Mouse (Mus musculus): Measurements from ENCODE around the gene D430041D05Rik. TPM values are rescaled to one million over a fixed set of nuclear protein-coding genes. Genes with fewer than 3 reads are reported as not detected.

D430041D05Rik gene
- polyA plus RNA-seq, 1 experiment from 2014 or later: not detected

DNA sequence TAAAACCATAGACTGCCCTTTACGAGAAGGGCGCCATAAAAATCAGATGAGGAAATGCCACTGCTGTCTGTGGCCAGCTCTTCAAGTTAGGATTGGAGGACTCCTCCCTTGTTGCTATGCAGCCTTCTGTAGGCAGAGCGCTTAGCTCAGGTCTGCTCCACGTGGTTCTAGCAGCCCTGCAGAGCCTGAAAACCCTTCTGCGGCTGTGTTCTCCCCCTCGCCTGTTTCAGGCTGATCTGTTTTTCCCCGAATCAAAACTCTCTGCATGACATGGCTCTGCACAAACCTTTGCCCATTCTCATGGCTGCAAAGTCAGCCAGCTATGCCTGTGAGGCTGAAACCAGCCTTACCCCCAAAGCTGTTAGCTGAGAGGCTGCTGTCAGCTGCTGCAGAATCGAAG is 91.9 kb downstream of the D430041D05Rik start:
- Histone ChIP-seq H3K4me2 (no peak overlapping the region), H3K9me3 (replicated peaks) (no peaks in the 10 kb centered on the region), H3K27me3 (no peaks in the 10 kb centered on the region; the same call in 1 of the 2 replicates), H3K9ac (no peak overlapping the region), H3K36me3 (replicated peaks) (no peaks in the 10 kb centered on the region), H3K27ac (replicated peaks) (no peak overlapping the region), H3K4me1 (replicated peaks) (no peaks in the 10 kb centered on the region), H3K4me3 (replicated peaks) (no peak overlapping the region)
- no peak for ATAC-seq (ENCODE audit: insufficient read depth)
- WGBS (ENCODE audit: insufficient replicate concordance): 32% methylated on average over 8 of the region's 8 CpGs

DNA sequence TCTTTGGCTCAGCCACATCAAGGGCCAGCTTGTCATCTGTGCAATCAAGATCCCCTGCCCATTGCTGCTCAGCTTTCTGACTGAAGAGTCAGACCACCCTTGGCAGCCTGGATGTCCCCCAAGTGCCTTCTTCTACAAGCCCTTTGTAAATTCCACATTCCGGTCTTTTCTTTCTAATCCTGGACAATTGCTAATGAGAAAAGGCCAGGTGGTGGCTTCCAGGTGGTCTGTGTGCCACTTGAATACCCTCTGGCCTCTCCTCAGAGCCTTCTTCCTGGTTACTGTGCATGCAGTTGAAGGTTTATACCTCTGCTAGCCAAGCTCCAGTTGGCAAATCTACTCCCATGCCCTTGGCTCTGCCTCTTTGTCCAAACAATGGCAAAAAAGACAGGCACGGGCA is 92.6 kb downstream of the D430041D05Rik start:
- Histone ChIP-seq H3K9ac (no peak overlapping the region), H3K4me2 (no peak overlapping the region), H3K27me3 (no peaks in the 10 kb centered on the region; the same call in 1 of the 2 replicates), H3K9me3 (replicated peaks) (no peaks in the 10 kb centered on the region), H3K27ac (replicated peaks) (no peak overlapping the region), H3K4me3 (replicated peaks) (no peak overlapping the region), H3K4me1 (replicated peaks) (no peaks in the 10 kb centered on the region), H3K36me3 (replicated peaks) (no peaks in the 10 kb centered on the region)
- ATAC-seq (ENCODE audit: insufficient read depth): no peak
- WGBS (ENCODE audit: insufficient replicate concordance): 56% methylated on average over 2 of the region's 2 CpGs

DNA sequence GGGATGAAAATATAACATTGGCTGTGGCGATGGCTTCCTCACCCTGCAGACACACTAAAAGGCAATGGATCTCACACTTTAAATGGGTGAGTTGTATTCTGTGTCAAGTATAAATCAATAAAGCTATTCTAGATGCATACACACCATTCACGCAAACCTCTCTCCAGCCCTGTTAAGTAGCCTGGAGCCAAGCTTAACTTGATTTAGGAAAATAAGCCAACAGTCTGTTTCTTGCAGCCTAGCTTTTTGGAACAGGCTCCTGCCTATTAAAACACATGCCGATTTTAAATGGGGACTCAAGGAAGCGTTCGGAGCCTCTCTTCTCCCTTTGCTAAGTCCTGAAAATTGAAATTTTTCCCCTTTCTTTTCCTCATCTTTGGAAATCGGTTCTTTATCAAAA is 93.2 kb downstream of the D430041D05Rik start:
- Histone ChIP-seq H3K9ac (no peak overlapping the region), H3K36me3 (replicated peaks) (no peaks in the 10 kb centered on the region), H3K27ac (replicated peaks) (no peak overlapping the region), H3K4me1 (replicated peaks) (no peaks in the 10 kb centered on the region), H3K27me3 (no peaks in the 10 kb centered on the region; the same call in 1 of the 2 replicates), H3K9me3 (replicated peaks) (no peaks in the 10 kb centered on the region), H3K4me3 (replicated peaks) (no peak overlapping the region), H3K4me2 (no peak overlapping the region)
- ATAC-seq (ENCODE audit: insufficient read depth): no peak
- 62% methylated on average over 6 of the region's 6 CpGs for WGBS (ENCODE audit: insufficient replicate concordance)

DNA sequence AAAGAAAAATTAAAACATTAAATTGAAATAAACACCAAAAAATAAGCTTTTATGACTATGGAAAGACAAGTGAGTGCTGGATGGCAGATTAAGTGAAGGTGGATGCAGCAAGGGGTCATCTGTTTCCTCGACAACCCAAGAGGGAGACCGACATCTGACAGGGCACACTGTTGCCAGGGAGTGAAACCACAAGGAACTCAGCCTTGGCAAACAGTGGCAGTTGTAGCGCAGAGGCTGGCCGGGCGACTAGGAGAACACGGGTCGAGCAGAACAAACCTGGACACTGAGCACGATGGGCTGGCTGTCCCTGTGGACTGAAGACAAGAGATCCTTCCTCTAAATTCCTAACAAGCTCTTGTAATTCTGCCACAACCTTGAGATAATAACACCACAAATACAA is 94.3 kb downstream of the D430041D05Rik start:
- no peak for ATAC-seq (ENCODE audit: insufficient read depth)
- H3K9me3 ChIP-seq (replicated peaks): no peaks in the 10 kb centered on the region

DNA sequence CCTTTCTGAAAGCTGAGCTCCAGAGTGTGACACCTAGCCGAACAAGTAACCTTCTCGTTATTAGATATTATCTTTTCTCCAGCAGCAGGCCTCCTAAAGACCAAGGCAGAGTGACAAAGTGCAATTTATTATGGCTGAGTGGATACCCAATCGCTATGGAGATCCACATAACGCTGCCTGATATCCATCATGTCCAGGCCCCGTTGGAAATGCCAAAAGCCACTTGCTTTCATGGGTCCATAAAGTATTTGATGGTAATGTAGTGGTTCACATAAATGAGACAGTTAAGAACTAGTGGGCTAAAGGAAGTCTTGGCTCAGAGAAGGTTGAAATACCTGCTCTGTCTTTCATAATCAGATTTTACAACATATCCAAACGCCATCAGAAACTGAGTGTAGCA is 97.6 kb downstream of the D430041D05Rik start:
- Histone ChIP-seq H3K27ac (replicated peaks) (no peak overlapping the region), H3K9ac (no peak overlapping the region), H3K36me3 (replicated peaks) (no peaks in the 10 kb centered on the region), H3K4me2 (no peak overlapping the region), H3K27me3 (no peaks in the 10 kb centered on the region), H3K9me3 (replicated peaks) (no peaks in the 10 kb centered on the region), H3K4me3 (replicated peaks) (no peak overlapping the region), H3K4me1 (replicated peaks) (no peaks in the 10 kb centered on the region)
- no peak for ATAC-seq (ENCODE audit: insufficient read depth)
- 73% methylated on average over 6 of the region's 6 CpGs for WGBS (ENCODE audit: insufficient replicate concordance)

More for the DNA sequence above, 94.3 kb downstream of the D430041D05Rik start:
- Histone ChIP-seq H3K4me2 (no peak overlapping the region), H3K27ac (replicated peaks) (no peak overlapping the region), H3K27me3 (no peaks in the 10 kb centered on the region; the same call in 1 of the 2 replicates), H3K36me3 (replicated peaks) (no peaks in the 10 kb centered on the region), H3K4me1 (replicated peaks) (no peaks in the 10 kb centered on the region), H3K4me3 (replicated peaks) (no peak overlapping the region), H3K9ac (no peak overlapping the region)
- 66% methylated on average over 8 of the region's 8 CpGs for WGBS (ENCODE audit: insufficient replicate concordance)

DNA sequence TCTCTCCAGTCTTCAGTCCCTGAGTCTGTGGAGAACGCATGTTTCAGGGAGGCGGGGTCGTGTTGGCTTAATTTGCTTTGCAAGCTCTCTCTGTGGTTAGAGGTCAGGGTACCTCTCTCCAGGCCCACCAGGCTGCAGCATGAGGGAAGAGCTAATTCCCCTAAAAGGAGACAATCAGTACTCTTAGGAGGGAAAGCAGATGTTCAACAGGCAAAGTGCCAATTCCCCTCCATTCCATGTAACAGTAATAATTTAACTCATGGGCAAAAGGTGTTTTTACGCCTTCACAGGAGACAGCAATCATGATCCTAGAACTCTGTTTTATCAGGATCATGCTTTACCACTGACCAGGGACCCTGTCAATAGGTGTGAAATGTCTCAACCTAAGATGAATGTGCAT is 103.7 kb downstream of the D430041D05Rik start:
- ATAC-seq (ENCODE audit: insufficient read depth): no peak
- Histone ChIP-seq H3K27me3 (no peaks in the 10 kb centered on the region), H3K9ac (no peak overlapping the region), H3K4me2 (no peak overlapping the region), H3K4me3 (replicated peaks) (no peak overlapping the region), H3K36me3 (replicated peaks) (no peaks in the 10 kb centered on the region), H3K27ac (replicated peaks) (no peak overlapping the region), H3K9me3 (replicated peaks) (no peaks in the 10 kb centered on the region), H3K4me1 (replicated peaks) (no peaks in the 10 kb centered on the region)
- WGBS (ENCODE audit: insufficient replicate concordance): 57% methylated on average over 4 of the region's 4 CpGs

DNA sequence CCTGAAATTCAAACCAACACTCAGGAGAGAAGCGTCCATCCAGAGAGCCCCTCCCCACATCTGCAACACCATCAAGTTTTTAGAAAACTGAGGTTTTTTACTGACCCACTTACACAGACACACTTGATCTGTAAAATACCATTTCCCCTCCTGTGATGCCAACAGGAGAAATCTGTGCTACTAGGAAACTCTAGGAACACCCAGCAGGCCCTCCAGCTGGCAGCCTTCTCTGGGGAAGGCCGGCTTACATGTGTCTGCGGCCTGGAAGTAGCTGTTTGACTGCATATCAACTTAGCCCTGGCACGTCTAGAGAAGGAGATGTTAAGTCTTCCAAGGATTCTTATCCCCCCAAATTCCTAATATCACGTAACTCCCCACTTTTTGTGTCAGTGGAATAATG is 105.1 kb downstream of the D430041D05Rik start:
- Histone ChIP-seq H3K4me3 (replicated peaks) (no peak overlapping the region), H3K9me3 (replicated peaks) (no peaks in the 10 kb centered on the region), H3K36me3 (replicated peaks) (no peaks in the 10 kb centered on the region), H3K27me3 (no peaks in the 10 kb centered on the region), H3K4me1 (replicated peaks) (no peaks in the 10 kb centered on the region), H3K9ac (no peak overlapping the region), H3K27ac (replicated peaks) (no peak overlapping the region), H3K4me2 (no peak overlapping the region)
- 53% methylated on average over 5 of the region's 5 CpGs for WGBS (ENCODE audit: insufficient replicate concordance)
- ATAC-seq (ENCODE audit: insufficient read depth): no peak

DNA sequence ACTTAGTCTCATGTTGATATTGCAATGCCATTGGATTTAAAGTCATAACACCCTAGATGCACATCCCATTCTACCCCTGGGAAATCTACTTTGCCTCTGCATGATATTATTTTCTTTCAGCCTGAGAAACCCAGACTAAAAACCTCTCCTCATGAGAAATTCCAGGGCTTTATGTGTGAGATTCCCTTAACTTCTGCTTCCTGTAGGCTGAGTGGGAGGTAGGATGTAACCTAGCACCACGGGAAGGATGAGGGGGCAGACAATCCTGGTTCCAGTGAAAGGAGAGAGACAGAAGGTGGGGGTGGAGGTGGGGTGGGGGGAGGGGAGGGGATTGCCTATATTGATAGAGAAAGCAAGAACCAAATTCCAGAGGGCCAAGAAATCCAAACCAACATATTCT is 110.9 kb downstream of the D430041D05Rik start:
- Histone ChIP-seq H3K27me3 (no peaks in the 10 kb centered on the region), H3K36me3 (replicated peaks) (no peaks in the 10 kb centered on the region), H3K9ac (no peak overlapping the region), H3K4me2 (no peak overlapping the region), H3K4me3 (replicated peaks) (no peak overlapping the region), H3K9me3 (replicated peaks) (no peaks in the 10 kb centered on the region), H3K27ac (replicated peaks) (no peak overlapping the region), H3K4me1 (replicated peaks) (no peaks in the 10 kb centered on the region)
- ATAC-seq (ENCODE audit: insufficient read depth): no peak
- WGBS (ENCODE audit: insufficient replicate concordance): 22% methylated on average over 1 of the region's 1 CpGs

GRCm38 (mm10) chr2:104299160-104299559 is 111.7 kb downstream of the D430041D05Rik start:
- no peak overlapping the region for H3K4me3 ChIP-seq (replicated peaks)
- H3K27ac ChIP-seq (replicated peaks): no peak overlapping the region
- H3K9me3 ChIP-seq (replicated peaks): no peaks in the 10 kb centered on the region
- no peaks in the 10 kb centered on the region for H3K4me1 ChIP-seq (replicated peaks)
- WGBS (ENCODE audit: insufficient replicate concordance): 12% methylated on average over 7 of the region's 7 CpGs
- H3K36me3 ChIP-seq (replicated peaks): no peaks in the 10 kb centered on the region
- no peak overlapping the region for H3K4me2 ChIP-seq
- no peak overlapping the region for H3K9ac ChIP-seq
- H3K27me3 ChIP-seq: no peaks in the 10 kb centered on the region
- no peak for ATAC-seq (ENCODE audit: insufficient read depth)

DNA sequence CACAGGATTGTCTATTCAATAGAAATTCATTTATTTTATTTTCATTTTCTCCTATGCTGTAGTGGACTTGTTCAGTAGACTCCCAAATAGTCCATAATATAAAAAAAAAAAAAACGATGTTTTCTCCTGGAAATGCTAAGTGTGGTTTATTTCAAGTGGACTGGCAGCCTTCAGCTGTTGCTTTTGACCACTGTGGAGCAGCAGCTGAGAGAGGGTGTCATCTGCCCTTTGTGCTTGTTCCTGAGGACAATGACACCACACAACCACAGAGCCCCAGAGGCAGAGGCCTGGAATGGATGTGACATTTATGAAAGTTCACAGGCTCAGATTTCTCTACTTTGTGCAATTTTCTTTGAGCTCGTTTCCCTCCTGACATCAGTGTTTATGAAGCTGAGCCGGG is 124.0 kb downstream of the D430041D05Rik start:
- Histone ChIP-seq H3K4me2 (no peak overlapping the region), H3K27me3 (no peaks in the 10 kb centered on the region), H3K4me1 (replicated peaks) (no peaks in the 10 kb centered on the region), H3K9me3 (replicated peaks) (no peaks in the 10 kb centered on the region), H3K4me3 (replicated peaks) (no peak overlapping the region), H3K27ac (replicated peaks) (no peak overlapping the region), H3K9ac (no peak overlapping the region), H3K36me3 (replicated peaks) (no peaks in the 10 kb centered on the region)
- WGBS (ENCODE audit: insufficient replicate concordance): 49% methylated on average over 3 of the region's 3 CpGs
- no peak for ATAC-seq (ENCODE audit: insufficient read depth)

DNA sequence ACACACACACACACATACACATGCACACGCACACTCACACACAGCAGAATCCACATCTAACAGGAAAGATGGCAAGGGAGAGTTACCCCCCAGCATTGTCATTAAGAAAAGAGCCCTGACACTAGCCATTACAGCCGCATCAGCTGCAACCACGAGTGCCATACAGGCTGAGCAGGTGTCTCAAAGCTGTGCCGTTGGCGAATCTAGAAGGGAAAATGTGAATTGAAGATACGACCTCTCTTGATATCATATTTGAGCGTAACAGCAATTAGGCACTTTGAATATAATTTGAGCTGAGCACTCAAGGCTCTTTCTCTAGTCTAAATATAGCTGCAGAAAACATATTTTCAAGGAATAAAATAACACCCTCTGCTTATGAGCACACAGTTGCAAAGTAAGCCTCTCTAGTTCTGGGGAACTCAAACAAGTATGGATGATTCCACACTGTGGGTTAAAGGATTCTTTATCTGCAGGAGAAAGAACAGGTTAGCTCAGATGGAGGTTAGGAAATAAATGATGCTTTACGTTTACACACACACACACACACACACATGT is 127.3 kb downstream of the D430041D05Rik start:
- Histone ChIP-seq H3K36me3 (replicated peaks) (no peaks in the 10 kb centered on the region), H3K9me3 (replicated peaks) (no peaks in the 10 kb centered on the region), H3K4me1 (replicated peaks) (no peaks in the 10 kb centered on the region), H3K4me3 (replicated peaks) (no peak overlapping the region), H3K9ac (no peak overlapping the region), H3K27ac (replicated peaks) (no peak overlapping the region), H3K4me2 (no peak overlapping the region), H3K27me3 (no peaks in the 10 kb centered on the region)
- no peak for ATAC-seq (ENCODE audit: insufficient read depth)
- 72% methylated on average over 8 of the region's 8 CpGs for WGBS (ENCODE audit: insufficient replicate concordance)

DNA sequence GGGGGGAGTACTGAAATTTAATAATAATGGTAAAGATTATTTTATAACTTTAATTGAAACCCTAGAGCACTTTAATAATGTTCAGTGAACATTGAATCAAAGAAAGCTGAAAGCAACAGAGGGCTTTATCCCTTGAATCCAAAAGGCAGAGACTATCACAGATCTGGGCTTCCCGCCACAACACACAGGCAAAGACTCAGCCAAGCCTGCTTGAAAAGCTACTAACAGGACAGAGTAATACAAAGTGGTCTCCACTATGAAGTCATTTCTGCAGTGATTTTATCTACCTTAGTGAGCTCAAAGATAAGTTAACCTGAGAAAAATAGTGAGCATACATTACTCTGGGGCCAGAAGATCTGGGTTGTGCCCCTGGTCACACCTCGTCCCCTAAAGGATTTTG is 128.0 kb downstream of the D430041D05Rik start:
- ATAC-seq (ENCODE audit: insufficient read depth): no peak
- Histone ChIP-seq H3K27me3 (no peaks in the 10 kb centered on the region), H3K27ac (replicated peaks) (no peak overlapping the region), H3K9ac (no peak overlapping the region), H3K4me1 (replicated peaks) (no peaks in the 10 kb centered on the region), H3K4me2 (no peak overlapping the region), H3K4me3 (replicated peaks) (no peak overlapping the region), H3K36me3 (replicated peaks) (no peaks in the 10 kb centered on the region), H3K9me3 (replicated peaks) (no peaks in the 10 kb centered on the region)
- 66% methylated on average over 2 of the region's 2 CpGs for WGBS (ENCODE audit: insufficient replicate concordance)

Data from liver, embryonic 15.5 days (tissue).